In the genomic region with DNA sequence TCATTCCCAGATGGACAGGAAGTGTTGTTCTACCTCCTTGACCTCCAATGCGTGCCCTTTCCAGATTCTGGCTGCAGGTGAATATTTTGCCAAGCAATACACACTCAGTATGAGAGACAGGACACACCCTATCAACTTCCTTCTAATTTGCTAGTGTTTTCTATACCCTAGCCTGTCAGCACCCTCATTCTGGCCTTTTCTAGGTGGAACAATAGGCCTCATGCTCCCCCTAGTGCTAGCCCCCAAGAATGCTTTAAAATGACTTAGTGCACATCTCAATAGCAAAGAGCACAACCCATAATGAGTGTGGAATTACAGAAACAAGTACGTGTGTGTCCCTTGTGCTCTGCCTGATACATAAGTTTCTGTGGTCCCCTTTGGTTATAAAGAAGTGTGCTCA, we compare ENCODE assay signal across 8 mouse cellular contexts.
DNase-seq lines count a peak whose midpoint lies in the region; ATAC-seq and TF ChIP-seq lines count a peak whose summit lies in the region.

No protein-coding gene starts in this region.

- peak; percentile 74 for TF ChIP-seq CTCF in heart, adult 2 months (IDR thresholded peaks at IDR 0.05)

- H3K9me3 ChIP-seq in heart, embryonic 11.5 days (replicated peaks; ENCODE audit: control insufficient read depth, low read length) = no peaks in the 10 kb centered on the region
- no peaks in the 10 kb centered on the region for H3K9me3 ChIP-seq in embryonic facial prominence, embryonic 10.5 days
- 0 out of 2 replicates have a peak, but pooled peaks cover 4% of the 10 kb centered on the region for H3K9me3 ChIP-seq in kidney, embryonic 16.5 days (ENCODE audit: low read length)

- no peak for TF ChIP-seq EP300 in heart, adult 2 months (IDR thresholded peaks at IDR 0.05; ENCODE audit: insufficient read depth, low read depth, low read length)

- H3K4me3 ChIP-seq in heart, adult 2 months = no peak overlapping the region
- H3K4me3 ChIP-seq in heart, embryonic 11.5 days (ENCODE audit: low read depth, low read length) = no peak overlapping the region
- no peak overlapping the region for H3K4me3 ChIP-seq in embryonic facial prominence, embryonic 10.5 days
- no peak overlapping the region for H3K4me3 ChIP-seq in kidney, embryonic 16.5 days (ENCODE audit: low read length)

- H3K79me2 ChIP-seq in heart, adult 2 months (replicated peaks; ENCODE audit: control insufficient read depth, insufficient read depth, low read length) = no peaks in the 10 kb centered on the region

- no peak overlapping the region for H3K27ac ChIP-seq in heart, adult 2 months
- no peak overlapping the region for H3K27ac ChIP-seq in heart, embryonic 11.5 days (ENCODE audit: low read depth, low read length)
- H3K27ac ChIP-seq in embryonic facial prominence, embryonic 10.5 days (replicated peaks) = no peak overlapping the region
- no peak overlapping the region for H3K27ac ChIP-seq in kidney, embryonic 16.5 days (ENCODE audit: low read length)

- H3K36me3 ChIP-seq in heart, adult 2 months (ENCODE audit: control insufficient read depth, insufficient read depth, low read length) = no peaks in the 10 kb centered on the region
- no peaks in the 10 kb centered on the region for H3K36me3 ChIP-seq in heart, embryonic 11.5 days (ENCODE audit: control insufficient read depth, insufficient read depth, low read length)
- no peaks in the 10 kb centered on the region for H3K36me3 ChIP-seq in embryonic facial prominence, embryonic 10.5 days (replicated peaks)
- no peaks in the 10 kb centered on the region for H3K36me3 ChIP-seq in kidney, embryonic 16.5 days (ENCODE audit: insufficient read depth, low read length)

- H3K4me1 ChIP-seq in heart, adult 2 months (ENCODE audit: control insufficient read depth, insufficient read depth, low read length) = no peaks in the 10 kb centered on the region; the same call in 1 of the 2 replicates
- 0 out of 2 replicates have a peak, but pooled peaks cover 4% of the 10 kb centered on the region for H3K4me1 ChIP-seq in heart, embryonic 11.5 days (ENCODE audit: control insufficient read depth, insufficient read depth, low read length)
- H3K4me1 ChIP-seq in embryonic facial prominence, embryonic 10.5 days = no peaks in the 10 kb centered on the region
- H3K4me1 ChIP-seq in kidney, embryonic 16.5 days (ENCODE audit: insufficient read depth, low read length) = no peaks in the 10 kb centered on the region

- no peak overlapping the region for H3K9ac ChIP-seq in heart, adult 2 months (ENCODE audit: low read depth, low read length)
- no peak overlapping the region for H3K9ac ChIP-seq in heart, embryonic 11.5 days (ENCODE audit: low read depth, low read length)
- no peak overlapping the region for H3K9ac ChIP-seq in kidney, embryonic 16.5 days (replicated peaks; ENCODE audit: low read length)

- intact Hi-C loops in heart, adult 2 months (cut with DNase I) = loop anchor here (5.0 to 10.0 kb wide), 2 partner anchors 261 to 1123 kb away; a partner anchor contains a TSS

- peak; percentile 22 to 28 for DNase-seq in heart, adult 2 months
- DNase-seq in urinary bladder, postnatal 25 days (ENCODE audit: low spot score) = peak; percentile 15
- no peak for DNase-seq in urinary bladder, postnatal 4 days (ENCODE audit: low spot score in 2 of 2)
- peak; percentile 22 for DNase-seq in embryonic facial prominence, embryonic 10.5 days (ENCODE audit: low spot score)
- peak; percentile 34 for DNase-seq in lung, postnatal 14 days
- peak; percentile 5 to 20 for DNase-seq in urinary bladder, postnatal 36 days (ENCODE audit: low spot score in 2 of 2)

- no peak for TF ChIP-seq POLR2A in heart, adult 2 months (IDR thresholded peaks at IDR 0.05; ENCODE audit: insufficient read depth, low read depth, low read length)

- no peak overlapping the region for H3K4me2 ChIP-seq in heart, embryonic 11.5 days
- H3K4me2 ChIP-seq in kidney, embryonic 16.5 days (replicated peaks; ENCODE audit: low read depth, low read length) = no peak overlapping the region

- H3K27me3 ChIP-seq in heart, adult 2 months (ENCODE audit: control insufficient read depth, insufficient read depth, low read length) = no peaks in the 10 kb centered on the region
- H3K27me3 ChIP-seq in heart, embryonic 11.5 days (ENCODE audit: control insufficient read depth, insufficient read depth, low read length) = no peaks in the 10 kb centered on the region
- no peaks in the 10 kb centered on the region for H3K27me3 ChIP-seq in embryonic facial prominence, embryonic 10.5 days (replicated peaks; ENCODE audit: low read depth, poor library complexity, severe bottlenecking)
- H3K27me3 ChIP-seq in kidney, embryonic 16.5 days (ENCODE audit: insufficient read depth, low read length) = no peaks in the 10 kb centered on the region

- no peak for ATAC-seq in heart, embryonic 11.5 days (replicated peaks; ENCODE audit: insufficient number of reproducible peaks, low FRiP score, low TSS enrichment)
- peak; percentile 49 for ATAC-seq in kidney, embryonic 16.5 days (ENCODE audit: low FRiP score, low TSS enrichment)

- 60% methylated on average over 2 of the region's 2 CpGs for WGBS in heart, adult 2 months
- WGBS in heart, embryonic 11.5 days (ENCODE audit: insufficient replicate concordance) = 47% methylated on average over 2 of the region's 2 CpGs
- 43% methylated on average over 2 of the region's 2 CpGs for WGBS in embryonic facial prominence, embryonic 10.5 days
- 27% methylated on average over 2 of the region's 2 CpGs for whole genome bisulfite sequencing in kidney, embryonic 16.5 days

Comparison
In these comparisons a context has a peak if more than half of its experiments do, and no peak if none do; other contexts are left out.
1. DNase-seq: peak in heart, adult 2 months (2 of 2), urinary bladder, postnatal 25 days (single experiment), embryonic facial prominence, embryonic 10.5 days (single experiment), lung, postnatal 14 days (single experiment) and urinary bladder, postnatal 36 days (2 of 2); none in urinary bladder, postnatal 4 days (0 of 2).